Mouse (Mus musculus): Measurements from ENCODE around the gene Gm49361. TPM values are rescaled to one million over a fixed set of nuclear protein-coding genes. Genes with fewer than 3 reads are reported as not detected.

Gm49361 gene
- polyA plus RNA-seq (2015; fragmentation: Nextera tagmentation; extraction: Ambion mirVana): not detected in 2 replicates

GRCm38 (mm10) chr14:57746001-57746771 lies at the start of gene Gm49361:
Gene Gm49361, minus strand, starts transcription at chr14:57746103.

DNA sequence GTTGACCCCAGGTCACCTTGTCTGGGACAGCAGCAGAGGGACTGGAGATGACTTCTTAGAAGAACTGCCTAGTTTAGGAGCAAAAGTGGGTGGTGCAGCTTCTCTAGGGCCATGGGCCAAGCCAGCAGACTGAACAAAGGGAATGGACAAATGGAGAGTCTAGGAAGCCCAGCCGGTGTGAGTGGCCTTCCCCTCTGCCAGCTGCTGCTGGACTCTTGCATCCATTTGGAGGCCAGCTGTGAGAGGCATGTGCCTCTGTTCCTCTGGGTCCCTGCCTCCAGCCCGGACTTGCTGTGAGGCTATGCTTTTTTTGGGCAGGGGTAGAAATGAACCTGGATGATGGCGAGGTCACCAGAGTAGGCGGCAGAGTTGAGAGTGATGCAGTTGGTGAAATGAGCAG lies 12.3 kb upstream of the Gm49361 start, which contains the start of gene Lats2:
Lats2 (minus strand) TSS at position 152 of the 400 bp plus-strand sequence.

GRCm38 (mm10) chr14:57664822-57665627 lies 80.9 kb downstream of the Gm49361 start, which contains the start of gene Xpo4:
Gene Xpo4, minus strand, starts transcription at chr14:57665430.

Other genes starting within 250 kb of the Gm49361 start
- gene Il17d, start 221.3 kb downstream of the Gm49361 start, polyA plus RNA-seq (2015; fragmentation: Nextera tagmentation; extraction: Ambion mirVana): 7.9 and 9.5 TPM in 2 replicates
- 92.0 and 94.8 TPM in 2 replicates for gene Eef1akmt1, start 174.5 kb downstream of the Gm49361 start, polyA plus RNA-seq (2015; fragmentation: Nextera tagmentation; extraction: Ambion mirVana)
- 9.0 and 10.0 TPM in 2 replicates for gene Xpo4, start 80.7 kb downstream of the Gm49361 start, polyA plus RNA-seq (2015; fragmentation: Nextera tagmentation; extraction: Ambion mirVana)
- gene Lats2, start 12.3 kb upstream of the Gm49361 start, polyA plus RNA-seq (2015; fragmentation: Nextera tagmentation; extraction: Ambion mirVana): 4.9 and 5.7 TPM in 2 replicates
- 29.0 and 38.2 TPM in 2 replicates for gene Sap18, start 52.1 kb upstream of the Gm49361 start, polyA plus RNA-seq (2015; fragmentation: Nextera tagmentation; extraction: Ambion mirVana)
- 3.6 and 3.9 TPM in 2 replicates for gene Ska3, start 80.1 kb upstream of the Gm49361 start, polyA plus RNA-seq (2015; fragmentation: Nextera tagmentation; extraction: Ambion mirVana)
- gene Mrpl57, start 80.1 kb upstream of the Gm49361 start, polyA plus RNA-seq (2015; fragmentation: Nextera tagmentation; extraction: Ambion mirVana): 219 and 220 TPM in 2 replicates
- gene Zdhhc20, start 144.2 kb upstream of the Gm49361 start, polyA plus RNA-seq (2015; fragmentation: Nextera tagmentation; extraction: Ambion mirVana): 30.6 and 31.1 TPM in 2 replicates

Measured in neural tube, postnatal 0 days (tissue).